Mouse (Mus musculus) gastrocnemius, postnatal 14 days (tissue): ENCODE measurements around the gene Ube2e3. TPM values are rescaled to one million over a fixed set of nuclear protein-coding genes. Genes with fewer than 3 reads are reported as not detected.

Source experiments
- DNase-seq: peaks from one replicate; pipeline ENCODE4 v3.0.0; 2021; ENCODE audit warnings: mixed read lengths
- intact Hi-C: fragments of 180-260 bp; cut with DNase I; formaldehyde crosslinking; loops from one replicate; pipeline ENCODE4 v1.15.1; 2025; ENCODE audit warnings: low total_unique reads
- total RNA-seq, 2 experiments: library from RNA; stranded (reverse); gene quantifications; 2 replicates each; pipeline ENCODE4 v1.2.3; 2021

The Ube2e3 gene
- total RNA-seq, 2 experiments from 2014 or later: 20.1 to 20.6 TPM

GRCm38 (mm10) chr2:78873946-78874345 lies 6.0 kb downstream of the Ube2e3 start:
- no peak for DNase-seq
- intact Hi-C loops: no loop called here

GRCm38 (mm10) chr2:78876002-78876401 lies 8.1 kb downstream of the Ube2e3 start:
- intact Hi-C loops: no loop called here
- DNase-seq: no peak

GRCm38 (mm10) chr2:78882068-78882467 lies 14.1 kb downstream of the Ube2e3 start:
- no peak for DNase-seq
- intact Hi-C loops: no loop called here

- no peak for DNase-seq
- intact Hi-C loops: no loop called here
Measured at GRCm38 (mm10) chr2:78882743-78883433, 15.0 kb downstream of the Ube2e3 start.

GRCm38 (mm10) chr2:78886446-78886845 lies 18.5 kb downstream of the Ube2e3 start:
- intact Hi-C loops: no loop called here
- DNase-seq: no peak

- no peak for DNase-seq
- intact Hi-C loops: no loop called here
Measured at GRCm38 (mm10) chr2:78888190-78888589, 20.3 kb downstream of the Ube2e3 start.

GRCm38 (mm10) chr2:78895216-78895615 lies 27.3 kb downstream of the Ube2e3 start:
- DNase-seq: no peak
- intact Hi-C loops: no loop called here

- no peak for DNase-seq
- intact Hi-C loops: no loop called here
Measured at GRCm38 (mm10) chr2:78905916-78906315, 38.0 kb downstream of the Ube2e3 start.

GRCm38 (mm10) chr2:78911516-78911915 lies 43.6 kb downstream of the Ube2e3 start:
- intact Hi-C loops: loop anchor here (10.0 kb wide), 1 partner anchor 857 kb away; no protein-coding TSS in a partner anchor
- DNase-seq: no peak

- intact Hi-C loops: loop anchor here (10.0 kb wide), 1 partner anchor 860 kb away; no protein-coding TSS in a partner anchor
- no peak for DNase-seq
Measured at GRCm38 (mm10) chr2:78914861-78915260, 46.9 kb downstream of the Ube2e3 start.

- DNase-seq: no peak
Measured at GRCm38 (mm10) chr2:78922980-78923674, 55.2 kb downstream of the Ube2e3 start.

GRCm38 (mm10) chr2:78925807-78926206 lies 57.9 kb downstream of the Ube2e3 start:
- intact Hi-C loops: no loop called here
- DNase-seq: no peak

More at GRCm38 (mm10) chr2:78922980-78923674, 55.2 kb downstream of the Ube2e3 start:
- intact Hi-C loops: no loop called here

GRCm38 (mm10) chr2:78927625-78928024 lies 59.7 kb downstream of the Ube2e3 start:
- DNase-seq: no peak
- intact Hi-C loops: no loop called here

GRCm38 (mm10) chr2:78928080-78928479 lies 60.2 kb downstream of the Ube2e3 start:
- DNase-seq: no peak

GRCm38 (mm10) chr2:78931358-78931757 lies 63.4 kb downstream of the Ube2e3 start:
- DNase-seq: no peak
- intact Hi-C loops: no loop called here

More at GRCm38 (mm10) chr2:78928080-78928479, 60.2 kb downstream of the Ube2e3 start:
- intact Hi-C loops: no loop called here

- intact Hi-C loops: loop anchor here (5.0 kb wide), 1 partner anchor 308 kb away; no protein-coding TSS in a partner anchor
- DNase-seq: no peak
Measured at GRCm38 (mm10) chr2:78959451-78959850, 91.5 kb downstream of the Ube2e3 start.

GRCm38 (mm10) chr2:78960288-78960687 lies 92.4 kb downstream of the Ube2e3 start:
- DNase-seq: no peak
- intact Hi-C loops: loop anchor here (10.0 kb wide), 1 partner anchor 535 kb away; no protein-coding TSS in a partner anchor

GRCm38 (mm10) chr2:78961023-78961422 lies 93.1 kb downstream of the Ube2e3 start:
- no peak for DNase-seq
- intact Hi-C loops: loop anchor here (10.0 kb wide), 1 partner anchor 534 kb away; no protein-coding TSS in a partner anchor

- no peak for DNase-seq
- intact Hi-C loops: loop anchor here (10.0 kb wide), 1 partner anchor 533 kb away; no protein-coding TSS in a partner anchor
Measured at GRCm38 (mm10) chr2:78961580-78961979, 93.7 kb downstream of the Ube2e3 start.

GRCm38 (mm10) chr2:78964995-78965394 lies 97.1 kb downstream of the Ube2e3 start:
- no peak for DNase-seq
- intact Hi-C loops: loop anchor here (10.0 kb wide), 1 partner anchor 530 kb away; no protein-coding TSS in a partner anchor
